Mouse (Mus musculus) monocyte, adult 2 months (primary cell): Measurements from ENCODE around the gene Apcs.

ENCODE experiments used
- DNase-seq, 2 experiments: peaks; one replicate each; pipeline ENCODE4 v3.0.0; 2022; ENCODE audit warnings: low spot score in 2 of 2, low read depth in 1 of 2

Apcs gene

GRCm38 (mm10) chr1:172894777-172895357 is at the start of gene Apcs:
Gene Apcs, minus strand, starts transcription at chr1:172895041.
- DNase-seq: no peak

- DNase-seq: no peak
Observed at GRCm38 (mm10) chr1:172932197-172932596, 37.4 kb upstream of the Apcs start.

- no peak for DNase-seq
Observed at GRCm38 (mm10) chr1:172918450-172918849, 23.6 kb upstream of the Apcs start.

GRCm38 (mm10) chr1:172917115-172917514 is 22.3 kb upstream of the Apcs start:
- DNase-seq: no peak

GRCm38 (mm10) chr1:172903313-172903712 is 8.5 kb upstream of the Apcs start:
- DNase-seq: no peak

- DNase-seq: no peak
Observed at GRCm38 (mm10) chr1:172895435-172895834, 594 bp upstream of the Apcs start.

- no peak for DNase-seq
Observed at GRCm38 (mm10) chr1:172876675-172877074, 18.2 kb downstream of the Apcs start.

GRCm38 (mm10) chr1:172875265-172875664 is 19.6 kb downstream of the Apcs start:
- DNase-seq: no peak

GRCm38 (mm10) chr1:172848171-172848570 is 46.7 kb downstream of the Apcs start:
- no peak for DNase-seq

- no peak for DNase-seq
Observed at GRCm38 (mm10) chr1:172847044-172847761, 47.6 kb downstream of the Apcs start.
